Mouse (Mus musculus): ENCODE data around the gene Ryr3. TPM values are rescaled to one million over a fixed set of nuclear protein-coding genes. Genes with fewer than 3 reads are reported as not detected.
"Not testable (repeated sequence)": the region's sequence is repeated elsewhere in the genome, so short reads cannot be mapped to it uniquely, and the experiment has no call there.

Gene Ryr3
- total RNA-seq, 2 experiments from 2014 or later, result under 0.01 to 0.04 TPM

GRCm38 (mm10) chr2:113115248-113115896, 101.5 kb downstream of the Ryr3 start:
- no peak for ATAC-seq (ENCODE audit: poor library complexity, severe bottlenecking)

- no peak for ATAC-seq (ENCODE audit: poor library complexity, severe bottlenecking)
These were observed 112.3 kb downstream of the Ryr3 start for GRCm38 (mm10) chr2:113104609-113105008.

GRCm38 (mm10) chr2:113095184-113095583, 121.7 kb downstream of the Ryr3 start:
- ATAC-seq (ENCODE audit: poor library complexity, severe bottlenecking), result no peak

- no peak for ATAC-seq (ENCODE audit: poor library complexity, severe bottlenecking)
These were observed 122.8 kb downstream of the Ryr3 start for GRCm38 (mm10) chr2:113094088-113094487.

- ATAC-seq (ENCODE audit: poor library complexity, severe bottlenecking), result no peak
These were observed 124.1 kb downstream of the Ryr3 start for GRCm38 (mm10) chr2:113092756-113093155.

- ATAC-seq (ENCODE audit: poor library complexity, severe bottlenecking), result not testable (repeated sequence)
These were observed 125.6 kb downstream of the Ryr3 start for GRCm38 (mm10) chr2:113091316-113091715.

- no peak for ATAC-seq (ENCODE audit: poor library complexity, severe bottlenecking)
These were observed 140.5 kb downstream of the Ryr3 start for GRCm38 (mm10) chr2:113076396-113076795.

- no peak for ATAC-seq (ENCODE audit: poor library complexity, severe bottlenecking)
These were observed 157.5 kb downstream of the Ryr3 start for GRCm38 (mm10) chr2:113059367-113059766.

GRCm38 (mm10) chr2:113058914-113059313, 158.0 kb downstream of the Ryr3 start:
- ATAC-seq (ENCODE audit: poor library complexity, severe bottlenecking), result no peak

GRCm38 (mm10) chr2:113058116-113058515, 158.8 kb downstream of the Ryr3 start:
- no peak for ATAC-seq (ENCODE audit: poor library complexity, severe bottlenecking)

- no peak for ATAC-seq (ENCODE audit: poor library complexity, severe bottlenecking)
These were observed 161.3 kb downstream of the Ryr3 start for GRCm38 (mm10) chr2:113055591-113055990.

- no peak for ATAC-seq (ENCODE audit: poor library complexity, severe bottlenecking)
These were observed 167.1 kb downstream of the Ryr3 start for GRCm38 (mm10) chr2:113049831-113050230.

- no peak for ATAC-seq (ENCODE audit: poor library complexity, severe bottlenecking)
These were observed 180.3 kb downstream of the Ryr3 start for GRCm38 (mm10) chr2:113036550-113036949.

GRCm38 (mm10) chr2:113030689-113031088, 186.2 kb downstream of the Ryr3 start:
- no peak for ATAC-seq (ENCODE audit: poor library complexity, severe bottlenecking)

- no peak for ATAC-seq (ENCODE audit: poor library complexity, severe bottlenecking)
These were observed 197.0 kb downstream of the Ryr3 start for GRCm38 (mm10) chr2:113019896-113020295.

- no peak for ATAC-seq (ENCODE audit: poor library complexity, severe bottlenecking)
These were observed 198.6 kb downstream of the Ryr3 start for GRCm38 (mm10) chr2:113018278-113018677.

GRCm38 (mm10) chr2:113016236-113016635, 200.7 kb downstream of the Ryr3 start:
- no peak for ATAC-seq (ENCODE audit: poor library complexity, severe bottlenecking)

GRCm38 (mm10) chr2:113008961-113009740, 207.7 kb downstream of the Ryr3 start:
- no peak for ATAC-seq (ENCODE audit: poor library complexity, severe bottlenecking)

- ATAC-seq (ENCODE audit: poor library complexity, severe bottlenecking), result no peak
These were observed 218.4 kb downstream of the Ryr3 start for GRCm38 (mm10) chr2:112998498-112998897.

- ATAC-seq (ENCODE audit: poor library complexity, severe bottlenecking), result no peak
These were observed 233.9 kb downstream of the Ryr3 start for GRCm38 (mm10) chr2:112982908-112983510.

GRCm38 (mm10) chr2:112966807-112967625, 249.9 kb downstream of the Ryr3 start:
- ATAC-seq (ENCODE audit: poor library complexity, severe bottlenecking), result no peak
